Mouse (Mus musculus): Measurements from ENCODE around the gene Cers6. TPM values are rescaled to one million over a fixed set of nuclear protein-coding genes. Genes with fewer than 3 reads are reported as not detected.

Gene Cers6
- total and polyA plus RNA-seq, 3 experiments: 2.1 to 9.6 (median 8.7) TPM

DNA sequence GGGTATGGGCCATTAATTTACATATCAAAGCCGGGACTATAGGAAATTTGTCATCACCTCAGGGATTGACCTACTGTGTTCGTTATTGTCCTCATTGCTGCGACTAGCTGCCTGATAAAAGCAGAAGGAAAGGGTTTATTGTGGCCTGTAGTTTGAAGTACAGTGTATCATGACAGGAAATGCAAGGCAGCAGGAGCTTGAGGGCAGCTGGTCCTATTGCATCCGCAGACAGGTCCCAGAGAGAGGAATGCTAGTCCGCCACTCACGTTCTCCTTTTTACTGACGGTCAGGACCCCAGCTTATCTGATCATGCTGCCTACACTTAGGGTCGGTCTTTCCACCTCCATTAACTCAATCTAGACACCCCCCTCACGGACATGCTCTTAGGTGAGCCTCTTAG, 273.7 kb downstream of the Cers6 start:
- Histone ChIP-seq H3K4me3 (no peak overlapping the region), H3K36me3 (ENCODE audit: control insufficient read depth, insufficient read depth, low read length) (peaks cover 2% of the 10 kb centered on the region), H3K27ac (peak overlapping the region; percentile 42), H3K79me2 (replicated peaks; ENCODE audit: control insufficient read depth, insufficient read depth, low read length) (no peaks in the 10 kb centered on the region), H3K4me1 (ENCODE audit: control insufficient read depth, insufficient read depth, low read length) (peaks cover 11% of the 10 kb centered on the region), H3K27me3 (ENCODE audit: control insufficient read depth, insufficient read depth, low read length) (no peaks in the 10 kb centered on the region), H3K9ac (ENCODE audit: low read depth, low read length) (no peak overlapping the region)
- no peak for DNase-seq
- WGBS: 62% methylated on average over 9 of the region's 9 CpGs
- intact Hi-C loops (cut with DNase I): no loop called here
- TF ChIP-seq CTCF (IDR thresholded peaks at IDR 0.05): no peak
- TF ChIP-seq POLR2A (IDR thresholded peaks at IDR 0.05; ENCODE audit: insufficient read depth, low read depth, low read length): no peak
- no peak for TF ChIP-seq EP300 (IDR thresholded peaks at IDR 0.05; ENCODE audit: insufficient read depth, low read depth, low read length)

DNA sequence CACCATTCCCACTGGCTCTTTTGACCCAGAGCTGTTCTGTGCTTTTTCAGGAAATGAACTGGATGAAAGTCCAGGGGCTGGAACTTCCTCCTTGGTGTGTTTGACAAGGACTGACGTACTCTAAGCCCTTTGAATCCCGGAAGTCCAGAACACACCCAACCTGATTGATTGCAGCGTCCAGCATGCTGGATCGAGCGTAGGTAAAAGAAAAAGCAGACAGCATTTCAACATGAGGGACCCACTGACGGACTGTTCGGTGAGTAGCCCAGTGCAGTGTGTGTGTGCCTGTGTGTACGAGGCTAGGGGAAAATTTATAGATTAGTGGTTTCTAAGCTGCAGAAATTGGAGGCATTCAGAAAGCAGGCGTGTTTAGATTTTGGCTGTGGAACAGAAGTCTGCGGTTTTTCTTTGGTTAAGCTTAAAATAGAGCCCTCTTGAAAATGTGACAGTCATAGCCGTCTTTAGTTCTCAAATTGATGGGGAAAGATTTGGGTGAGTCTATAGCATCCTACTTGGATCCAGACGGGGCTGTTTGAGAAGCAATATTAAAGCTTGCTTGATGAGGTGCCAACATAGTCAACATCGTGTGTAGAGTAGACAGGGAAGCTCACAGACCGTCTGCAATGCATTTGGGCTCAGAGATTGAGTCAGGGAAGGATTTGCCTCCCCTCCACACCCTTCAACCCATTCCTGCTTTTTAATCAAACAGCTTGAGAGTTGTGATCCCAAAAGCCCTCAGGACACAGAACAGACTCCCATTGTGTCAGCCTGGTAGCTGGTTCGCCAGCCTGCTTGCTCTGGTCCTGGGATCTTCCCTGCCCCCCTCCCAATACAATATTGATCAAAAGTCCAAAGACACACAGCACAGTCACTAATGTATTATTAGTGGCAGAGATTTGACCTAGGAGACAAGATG, 274.7 kb downstream of the Cers6 start, which contains the start of gene Nostrin:
TSS of gene Nostrin (plus strand) at position 140 of the 916 bp plus-strand sequence.
- Histone ChIP-seq H3K4me1 (ENCODE audit: control insufficient read depth, insufficient read depth, low read length) (peaks cover 12% of the 10 kb centered on the region), H3K9ac (ENCODE audit: low read depth, low read length) (peak within 1 kb of the TSS; percentile 33), H3K79me2 (replicated peaks; ENCODE audit: control insufficient read depth, insufficient read depth, low read length) (no peaks in the 10 kb centered on the region), H3K4me3 (peak within 1 kb of the TSS; percentile 50), H3K27ac (peak within 1 kb of the TSS; percentile 42), H3K36me3 (ENCODE audit: control insufficient read depth, insufficient read depth, low read length) (peaks cover 4% of the 10 kb centered on the region), H3K27me3 (ENCODE audit: control insufficient read depth, insufficient read depth, low read length) (no peaks in the 10 kb centered on the region)
- WGBS: 30% methylated on average over 15 of the region's 15 CpGs
- intact Hi-C loops (cut with DNase I): no loop called here
- peak; percentile 39 to 50 for DNase-seq
- TF ChIP-seq EP300 (IDR thresholded peaks at IDR 0.05; ENCODE audit: insufficient read depth, low read depth, low read length): 0 out of 2 replicates have a peak, but pooled peaks have one; percentile 33
- peak; percentile 55; the same call in 1 of the 2 replicates for TF ChIP-seq POLR2A (IDR thresholded peaks at IDR 0.05; ENCODE audit: insufficient read depth, low read depth, low read length)
- no peak for TF ChIP-seq CTCF (IDR thresholded peaks at IDR 0.05)

DNA sequence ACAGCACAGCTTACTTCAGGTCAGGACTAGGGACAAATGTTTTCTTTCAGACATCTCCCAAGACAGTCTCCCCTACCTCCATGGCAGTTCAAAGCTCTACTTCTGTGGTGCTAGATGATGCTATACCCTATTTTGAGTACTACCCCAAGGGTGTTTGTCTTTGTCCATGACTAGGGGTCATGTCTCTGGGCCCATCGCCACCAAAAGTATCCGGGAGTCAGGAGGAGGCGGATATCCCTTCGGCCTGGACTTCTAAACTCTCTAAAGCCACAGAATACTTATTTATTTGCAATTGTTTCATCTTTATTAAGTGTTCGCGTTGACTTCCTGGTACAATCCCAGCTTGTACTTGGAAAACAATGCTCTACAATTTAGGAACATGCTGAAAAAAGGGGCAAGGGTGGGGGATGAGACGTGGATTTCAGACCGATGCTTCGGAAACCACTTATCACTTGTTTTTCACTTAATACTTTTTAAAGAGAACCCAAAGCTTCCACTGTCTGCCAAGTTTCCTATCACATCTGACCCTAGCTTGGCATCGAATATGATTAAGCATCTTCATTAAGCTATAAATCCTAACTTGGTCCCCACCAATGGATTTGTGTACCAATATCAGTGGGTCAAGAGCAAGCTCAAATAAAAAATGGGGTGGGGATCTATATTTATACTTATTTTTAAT, 276.3 kb downstream of the Cers6 start:
- 41% methylated on average over 10 of the region's 10 CpGs for WGBS
- peaks cover 13% of the 10 kb centered on the region for H3K4me1 ChIP-seq (ENCODE audit: control insufficient read depth, insufficient read depth, low read length)
- H3K79me2 ChIP-seq (replicated peaks; ENCODE audit: control insufficient read depth, insufficient read depth, low read length): no peaks in the 10 kb centered on the region
- DNase-seq: peak; percentile 16 to 23
- H3K4me3 ChIP-seq: 0 out of 2 replicates have a peak overlapping the region, but pooled peaks have one; percentile 18
- intact Hi-C loops (cut with DNase I): no loop called here
- no peak for TF ChIP-seq CTCF (IDR thresholded peaks at IDR 0.05)
- TF ChIP-seq POLR2A (IDR thresholded peaks at IDR 0.05; ENCODE audit: insufficient read depth, low read depth, low read length): no peak
- TF ChIP-seq EP300 (IDR thresholded peaks at IDR 0.05; ENCODE audit: insufficient read depth, low read depth, low read length): no peak
- H3K27ac ChIP-seq: peak overlapping the region; percentile 61
- H3K36me3 ChIP-seq (ENCODE audit: control insufficient read depth, insufficient read depth, low read length): peaks cover 5% of the 10 kb centered on the region
- no peaks in the 10 kb centered on the region for H3K27me3 ChIP-seq (ENCODE audit: control insufficient read depth, insufficient read depth, low read length)
- peak overlapping the region; percentile 30; the same call in 1 of the 2 replicates for H3K9ac ChIP-seq (ENCODE audit: low read depth, low read length)

DNA sequence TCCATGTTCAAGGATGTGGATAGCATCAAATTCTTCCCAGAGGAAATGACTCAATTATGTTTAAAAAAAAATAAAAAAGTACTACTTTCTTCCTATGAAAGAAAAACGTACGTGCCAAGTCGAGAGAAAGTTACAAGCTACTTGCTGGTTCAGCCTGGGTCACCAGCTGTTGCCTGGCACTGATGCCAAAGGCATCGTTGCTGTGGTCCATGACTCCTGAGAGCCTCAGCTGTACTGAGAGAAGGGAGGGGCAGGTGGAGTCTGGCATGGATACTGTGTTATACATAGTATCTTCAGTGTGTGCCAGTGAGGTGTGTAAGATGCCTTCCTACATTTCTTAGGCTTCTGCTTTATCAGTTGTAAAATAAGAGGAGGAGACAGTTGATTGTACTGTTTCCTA, 277.5 kb downstream of the Cers6 start:
- H3K27ac ChIP-seq: peak overlapping the region; percentile 48; the same call in 1 of the 2 replicates
- TF ChIP-seq EP300 (IDR thresholded peaks at IDR 0.05; ENCODE audit: insufficient read depth, low read depth, low read length): no peak
- no peak for TF ChIP-seq CTCF (IDR thresholded peaks at IDR 0.05)
- no peak for TF ChIP-seq POLR2A (IDR thresholded peaks at IDR 0.05; ENCODE audit: insufficient read depth, low read depth, low read length)
- WGBS: 28% methylated on average over 4 of the region's 4 CpGs
- no peaks in the 10 kb centered on the region for H3K27me3 ChIP-seq (ENCODE audit: control insufficient read depth, insufficient read depth, low read length)
- no peak overlapping the region for H3K4me3 ChIP-seq
- peaks cover 5% of the 10 kb centered on the region for H3K36me3 ChIP-seq (ENCODE audit: control insufficient read depth, insufficient read depth, low read length)
- no peak overlapping the region for H3K9ac ChIP-seq (ENCODE audit: low read depth, low read length)
- no peaks in the 10 kb centered on the region for H3K79me2 ChIP-seq (replicated peaks; ENCODE audit: control insufficient read depth, insufficient read depth, low read length)
- DNase-seq: no peak
- intact Hi-C loops (cut with DNase I): no loop called here
- H3K4me1 ChIP-seq (ENCODE audit: control insufficient read depth, insufficient read depth, low read length): peaks cover 13% of the 10 kb centered on the region

DNA sequence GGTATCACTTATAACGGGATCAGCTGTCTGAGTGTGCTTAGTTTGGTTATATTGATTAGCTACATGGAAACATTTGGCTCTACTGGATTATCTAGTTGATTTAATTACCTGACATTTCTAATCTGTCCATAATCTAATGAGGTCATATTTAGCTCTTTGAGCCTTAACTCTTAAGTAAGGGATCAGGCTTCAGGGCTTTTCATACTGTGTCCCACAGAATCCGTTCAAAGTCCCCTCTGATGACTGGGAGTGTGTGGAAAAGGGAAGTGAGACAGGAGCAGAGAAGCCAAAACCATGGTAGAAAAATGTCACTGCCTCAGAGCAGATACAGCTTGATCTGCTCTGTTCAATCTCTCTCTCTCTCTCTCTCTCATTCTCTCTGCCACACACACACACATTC, 279.0 kb downstream of the Cers6 start:
- H3K9ac ChIP-seq (ENCODE audit: low read depth, low read length): no peak overlapping the region
- intact Hi-C loops (cut with DNase I): no loop called here
- no peak overlapping the region for H3K4me3 ChIP-seq
- no peaks in the 10 kb centered on the region for H3K79me2 ChIP-seq (replicated peaks; ENCODE audit: control insufficient read depth, insufficient read depth, low read length)
- 66% methylated on average over 2 of the region's 2 CpGs for WGBS
- DNase-seq: no peak
- no peaks in the 10 kb centered on the region for H3K27me3 ChIP-seq (ENCODE audit: control insufficient read depth, insufficient read depth, low read length)
- no peak overlapping the region for H3K27ac ChIP-seq
- H3K4me1 ChIP-seq (ENCODE audit: control insufficient read depth, insufficient read depth, low read length): peaks cover 10% of the 10 kb centered on the region
- TF ChIP-seq POLR2A (IDR thresholded peaks at IDR 0.05; ENCODE audit: insufficient read depth, low read depth, low read length): no peak
- no peak for TF ChIP-seq CTCF (IDR thresholded peaks at IDR 0.05)
- no peak for TF ChIP-seq EP300 (IDR thresholded peaks at IDR 0.05; ENCODE audit: insufficient read depth, low read depth, low read length)
- peaks cover 5% of the 10 kb centered on the region for H3K36me3 ChIP-seq (ENCODE audit: control insufficient read depth, insufficient read depth, low read length)
